ENCODE assay signal across 8 mouse cellular contexts in genomic region chr10:54073641-54074203, GRCm38 (mm10). TPM values are rescaled to one million over a fixed set of nuclear protein-coding genes. Genes with fewer than 3 reads are reported as not detected.
DNase-seq lines count a peak whose midpoint lies in the region; ATAC-seq and TF ChIP-seq lines count a peak whose summit lies in the region.

No protein-coding gene starts in this region.

- ATAC-seq in embryonic facial prominence, embryonic 13.5 days (ENCODE audit: insufficient number of reproducible peaks, insufficient read depth, low FRiP score, low TSS enrichment, low read depth) = no peak
- peak; percentile 73 for ATAC-seq in intestine, embryonic 14.5 days (replicated peaks; ENCODE audit: low FRiP score, low TSS enrichment, low read depth)
- ATAC-seq in liver, embryonic 14.5 days (ENCODE audit: insufficient read depth) = no peak
- ATAC-seq in neural tube, embryonic 15.5 days (ENCODE audit: low FRiP score) = no peak

- no peaks in the 10 kb centered on the region for H3K36me3 ChIP-seq in embryonic facial prominence, embryonic 13.5 days
- H3K36me3 ChIP-seq in intestine, embryonic 14.5 days (ENCODE audit: control insufficient read depth, insufficient read depth, low read length) = no peaks in the 10 kb centered on the region
- peaks cover 15% of the 10 kb centered on the region for H3K36me3 ChIP-seq in liver, embryonic 14.5 days (replicated peaks; ENCODE audit: control insufficient read depth, insufficient read depth, low read depth)
- no peaks in the 10 kb centered on the region for H3K36me3 ChIP-seq in neural tube, embryonic 15.5 days

- peak; percentile 20 for DNase-seq in embryo, embryonic 10 days (ENCODE audit: low spot score)
- no peak for DNase-seq in embryo, embryonic 9.5 days (ENCODE audit: extremely low spot score)
- peak; percentile 67 for DNase-seq in intestine, embryonic 14.5 days (ENCODE audit: low spot score)
- DNase-seq in liver, embryonic 14.5 days (ENCODE audit: low read depth in 3 of 3, low spot score in 3 of 3) = peak in 2 of 3 experiments; percentile 10 to 22
- DNase-seq in layer of hippocampus, postnatal 36 days = no peak
- DNase-seq in right cerebral cortex, adult 2 months (ENCODE audit: low spot score in 2 of 2) = no peak

- TF ChIP-seq CTCF in liver, embryonic 14.5 days (IDR thresholded peaks at IDR 0.05; ENCODE audit: low read depth) = no peak

- peak overlapping the region; percentile 80; the same call in 1 of the 2 replicates for H3K9ac ChIP-seq in embryonic facial prominence, embryonic 13.5 days
- peak overlapping the region; percentile 71 for H3K9ac ChIP-seq in intestine, embryonic 14.5 days (ENCODE audit: low read length)
- H3K9ac ChIP-seq in liver, embryonic 14.5 days (replicated peaks) = peak overlapping the region; percentile 83
- peak overlapping the region; percentile 72 for H3K9ac ChIP-seq in neural tube, embryonic 15.5 days (replicated peaks)

- H3K27me3 ChIP-seq in embryonic facial prominence, embryonic 13.5 days = peaks cover 15% of the 10 kb centered on the region
- H3K27me3 ChIP-seq in intestine, embryonic 14.5 days (replicated peaks; ENCODE audit: control insufficient read depth, insufficient read depth, low read length) = no peaks in the 10 kb centered on the region
- peaks cover 3% of the 10 kb centered on the region for H3K27me3 ChIP-seq in liver, embryonic 14.5 days (ENCODE audit: control insufficient read depth, insufficient read depth, low read length)
- no peaks in the 10 kb centered on the region for H3K27me3 ChIP-seq in neural tube, embryonic 15.5 days (replicated peaks)

- no peaks in the 10 kb centered on the region for H3K9me3 ChIP-seq in embryonic facial prominence, embryonic 13.5 days
- H3K9me3 ChIP-seq in intestine, embryonic 14.5 days (ENCODE audit: control insufficient read depth, low read length) = no peaks in the 10 kb centered on the region
- no peaks in the 10 kb centered on the region for H3K9me3 ChIP-seq in liver, embryonic 14.5 days (ENCODE audit: control insufficient read depth, low read length)
- H3K9me3 ChIP-seq in neural tube, embryonic 15.5 days (replicated peaks) = no peaks in the 10 kb centered on the region

- H3K4me2 ChIP-seq in embryonic facial prominence, embryonic 13.5 days = peak overlapping the region; percentile 99
- H3K4me2 ChIP-seq in intestine, embryonic 14.5 days (ENCODE audit: low read length) = peak overlapping the region; percentile 72
- peak overlapping the region; percentile 95 for H3K4me2 ChIP-seq in liver, embryonic 14.5 days (ENCODE audit: low read depth)
- peak overlapping the region; percentile 99 for H3K4me2 ChIP-seq in neural tube, embryonic 15.5 days

- H3K4me1 ChIP-seq in embryonic facial prominence, embryonic 13.5 days = peaks cover 18% of the 10 kb centered on the region; the same call in 1 of the 2 replicates
- H3K4me1 ChIP-seq in intestine, embryonic 14.5 days (replicated peaks; ENCODE audit: control insufficient read depth, insufficient read depth, low read length) = peaks cover 14% of the 10 kb centered on the region
- peaks cover 8 to 26% of the 10 kb centered on the region in 2 experiments for H3K4me1 ChIP-seq in liver, embryonic 14.5 days (replicated peaks; ENCODE audit: control insufficient read depth in 2 of 2, insufficient read depth in 2 of 2, low read length in 1 of 2)
- peaks cover 21% of the 10 kb centered on the region for H3K4me1 ChIP-seq in neural tube, embryonic 15.5 days

- H3K27ac ChIP-seq in embryonic facial prominence, embryonic 13.5 days = no peak overlapping the region
- H3K27ac ChIP-seq in intestine, embryonic 14.5 days (ENCODE audit: low read depth) = 0 out of 2 replicates have a peak overlapping the region, but pooled peaks have one; percentile 59
- H3K27ac ChIP-seq in liver, embryonic 14.5 days = peak overlapping the region; percentile 59
- no peak overlapping the region for H3K27ac ChIP-seq in neural tube, embryonic 15.5 days (replicated peaks)

- no peak for TF ChIP-seq EP300 in liver, embryonic 14.5 days (IDR thresholded peaks at IDR 0.05; ENCODE audit: low read depth)

- WGBS in embryonic facial prominence, embryonic 13.5 days = 55% methylated on average over 6 of the region's 6 CpGs
- WGBS in intestine, embryonic 14.5 days = 36% methylated on average over 6 of the region's 6 CpGs
- 58% methylated on average over 6 of the region's 6 CpGs for WGBS in liver, embryonic 14.5 days (ENCODE audit: insufficient replicate concordance)
- WGBS in neural tube, embryonic 15.5 days = 53% methylated on average over 6 of the region's 6 CpGs

- peak overlapping the region; percentile 74 for H3K4me3 ChIP-seq in embryonic facial prominence, embryonic 13.5 days
- peak overlapping the region; percentile 74 for H3K4me3 ChIP-seq in intestine, embryonic 14.5 days (ENCODE audit: low read depth, low read length)
- H3K4me3 ChIP-seq in liver, embryonic 14.5 days (ENCODE audit: insufficient read depth in 1 of 2, low read depth in 2 of 2, low read length in 2 of 2) = peak overlapping the region; percentile 88 to 91
- H3K4me3 ChIP-seq in neural tube, embryonic 15.5 days (replicated peaks) = peak overlapping the region; percentile 90

RNA-seq across cellular contexts. Expression of gene Man1a, which starts 2.7 kb away (rescaled TPM):
- polyA plus RNA-seq in embryonic facial prominence, embryonic 13.5 days (2015; fragmentation: Nextera tagmentation; extraction: Ambion mirVana) = 4.0 and 4.8 TPM in 2 replicates
- polyA plus RNA-seq in intestine, embryonic 14.5 days (2014; fragmentation: Nextera tagmentation; extraction: Ambion mirVana) = 9.6 and 12.6 TPM in 2 replicates
- polyA plus RNA-seq in liver, embryonic 14.5 days (2012; rRNA removed) = 9.5 and 12.4 TPM in 2 replicates
- polyA plus RNA-seq in liver, embryonic 14.5 days (2014; fragmentation: Nextera tagmentation; extraction: Ambion mirVana) = 11.5 and 12.4 TPM in 2 replicates
- polyA plus RNA-seq in neural tube, embryonic 15.5 days (2015; fragmentation: Nextera tagmentation; extraction: Ambion mirVana) = 5.3 TPM in 2 replicates
- 10 to 100 TPM; 63.5 to 69.5 TPM for total RNA-seq in layer of hippocampus, postnatal 36 days (2021)

Comparison
In these comparisons a context has a peak if more than half of its experiments do, and no peak if none do; other contexts are left out.
1. DNase-seq: peak in embryo, embryonic 10 days (single experiment), intestine, embryonic 14.5 days (single experiment) and liver, embryonic 14.5 days (2 of 3); none in embryo, embryonic 9.5 days (single experiment), layer of hippocampus, postnatal 36 days (0 of 2) and right cerebral cortex, adult 2 months (0 of 2).
2. H3K27ac ChIP-seq: peak in intestine, embryonic 14.5 days (single experiment) and liver, embryonic 14.5 days (single experiment); none in embryonic facial prominence, embryonic 13.5 days (single experiment) and neural tube, embryonic 15.5 days (single experiment).
3. Peak in every context shown above with its lines, with median percentiles within 50 percentile points of each other: H3K4me2 ChIP-seq, H3K4me3 ChIP-seq and H3K9ac ChIP-seq.